Mouse (Mus musculus) C2C12 (cell line): ENCODE measurements at regions not wholly inside any gene's neighbourhood (a gene's known extent, or its start where the extent isn't known, plus 50 kb on each side); places are given as distances from the start of the nearest gene placed in this dataset.

Experiments used
- CEBPB ChIP-seq: IDR thresholded peaks from one replicate; pipeline ENCODE4 v1.6.1; 2011; ENCODE audit warnings: low read depth, mild to moderate bottlenecking, control low read depth, moderate library complexity
- CTCF ChIP-seq: IDR thresholded peaks from one replicate; pipeline ENCODE4 v1.5.1; 2011; ENCODE audit not compliant: control insufficient read depth, insufficient read depth, insufficient read length

GRCm38 (mm10) chr4:24218383-24218934, 277.8 kb upstream of the Mms22l start:
- TF ChIP-seq CEBPB, result no peak
- no peak for TF ChIP-seq CTCF
